Mouse (Mus musculus) common myeloid progenitor, adult 5-6 weeks (primary cell): Measurements from ENCODE around the gene Fry. TPM values are rescaled to one million over a fixed set of nuclear protein-coding genes. Genes with fewer than 3 reads are reported as not detected.

ENCODE experiments used
- ATAC-seq: replicated peaks from 2 replicates; pipeline ENCODE4 v1.8.0; 2016; ENCODE audit warnings: low read depth, mild to moderate bottlenecking, moderate TSS enrichment, inconsistent platforms; ENCODE audit not compliant: poor library complexity, severe bottlenecking
- total RNA-seq: library from RNA; stranded (forward); fragments of 200-1000, 187-1606 nt; gene quantifications from 2 replicates; pipeline ENCODE4 v1.2.3, GENCODE M21; 2017

The Fry gene
- total RNA-seq, 1 experiment from 2014 or later: 22.5 TPM

- ATAC-seq: no peak
These were observed 251.8 kb downstream of the Fry start for GRCm38 (mm10) chr5:150370291-150370690.

GRCm38 (mm10) chr5:150370895-150371294, 252.4 kb downstream of the Fry start:
- ATAC-seq: no peak

GRCm38 (mm10) chr5:150372956-150373355, 254.5 kb downstream of the Fry start:
- ATAC-seq: no peak

- peak; percentile 65 for ATAC-seq
These were observed 256.5 kb downstream of the Fry start for GRCm38 (mm10) chr5:150374778-150375559.

- no peak for ATAC-seq
These were observed 260.1 kb downstream of the Fry start for GRCm38 (mm10) chr5:150378586-150378985.

- no peak for ATAC-seq
These were observed 262.3 kb downstream of the Fry start for GRCm38 (mm10) chr5:150380767-150381166.

- ATAC-seq: no peak
These were observed 264.0 kb downstream of the Fry start for GRCm38 (mm10) chr5:150382411-150382810.

- ATAC-seq: peak; percentile 47
These were observed 266.1 kb downstream of the Fry start for GRCm38 (mm10) chr5:150384272-150385215.

GRCm38 (mm10) chr5:150385224-150385623, 266.8 kb downstream of the Fry start:
- no peak for ATAC-seq

- ATAC-seq: no peak
These were observed 270.2 kb downstream of the Fry start for GRCm38 (mm10) chr5:150388623-150389022.

- peak; percentile 75 for ATAC-seq
These were observed 271.3 kb downstream of the Fry start for GRCm38 (mm10) chr5:150389589-150390377.

- ATAC-seq: peak; percentile 85
These were observed 272.0 kb downstream of the Fry start for GRCm38 (mm10) chr5:150390422-150390821.

- ATAC-seq: no peak
These were observed 276.2 kb downstream of the Fry start for GRCm38 (mm10) chr5:150394645-150395044.

- ATAC-seq: no peak
These were observed 284.5 kb downstream of the Fry start for GRCm38 (mm10) chr5:150402832-150403447.

GRCm38 (mm10) chr5:150404867-150405266, 286.4 kb downstream of the Fry start:
- no peak for ATAC-seq

GRCm38 (mm10) chr5:150408979-150409378, 290.5 kb downstream of the Fry start:
- 0 out of 2 replicates have a peak, but pooled peaks have one; percentile 8 for ATAC-seq

- ATAC-seq: 0 out of 2 replicates have a peak, but pooled peaks have one; percentile 29
These were observed 291.1 kb downstream of the Fry start for GRCm38 (mm10) chr5:150409451-150410045.

- ATAC-seq: no peak; the same call in 1 of the 2 replicates
These were observed 294.5 kb downstream of the Fry start for GRCm38 (mm10) chr5:150412750-150413450.

GRCm38 (mm10) chr5:150414823-150415222, 296.4 kb downstream of the Fry start:
- no peak for ATAC-seq
